Mouse (Mus musculus) neural tube, embryonic 14.5 days (tissue): ENCODE measurements around the gene Zfp970. TPM values are rescaled to one million over a fixed set of nuclear protein-coding genes. Genes with fewer than 3 reads are reported as not detected.
"Not testable (repeated sequence)": the region's sequence is repeated elsewhere in the genome, so short reads cannot be mapped to it uniquely, and the experiment has no call there.

Source experiments
- ATAC-seq: fragments of 200-750 bp; cut with Nextera tagmentation; 2 replicates; pipeline ENCODE4 v1.8.0; 2017; ENCODE audit warnings: low read depth, mild to moderate bottlenecking, moderate TSS enrichment, moderate library complexity
- H3K27ac ChIP-seq: fragments of 300-500 bp; sonication (generic); 2 replicates; pipeline ENCODE4 v1.5.1; 2014; ENCODE audit warnings: low read depth, mild to moderate bottlenecking, control low read depth, low read length, moderate library complexity, mixed read lengths
- H3K27me3 ChIP-seq: fragments of 300-500 bp; sonication (generic); 2 replicates; pipeline ENCODE4 v1.6.1; 2014; ENCODE audit warnings: low read length; ENCODE audit not compliant: control insufficient read depth, insufficient read depth
- H3K36me3 ChIP-seq: fragments of 300-500 bp; sonication (generic); 2 replicates; pipeline ENCODE4 v1.6.1; 2014; ENCODE audit warnings: low read length, mixed read lengths; ENCODE audit not compliant: control insufficient read depth, insufficient read depth
- H3K4me1 ChIP-seq: fragments of 300-500 bp; sonication (generic); 2 replicates; pipeline ENCODE4 v1.6.1; 2014; ENCODE audit warnings: low read length; ENCODE audit not compliant: control insufficient read depth, insufficient read depth
- H3K4me2 ChIP-seq: fragments of 300-500 bp; sonication (generic); 2 replicates; pipeline ENCODE4 v1.6.1; 2014; ENCODE audit warnings: mild to moderate bottlenecking, low read depth, low read length, control low read depth
- H3K4me3 ChIP-seq: fragments of 300-500 bp; sonication (generic); 2 replicates; pipeline ENCODE4 v1.5.1; 2014; ENCODE audit warnings: low read depth, low read length, control low read depth, mixed read lengths
- H3K9ac ChIP-seq: fragments of 300-500 bp; sonication (generic); replicated peaks from 2 replicates; pipeline ENCODE4 v1.6.1; 2014; ENCODE audit warnings: low read depth, mild to moderate bottlenecking, control low read depth, low read length, mixed read lengths
- H3K9me3 ChIP-seq: fragments of 300-500 bp; sonication (generic); 2 replicates; pipeline ENCODE4 v1.6.1; 2016; ENCODE audit warnings: low read length; ENCODE audit not compliant: control insufficient read depth
- WGBS: fragments of 180-500 bp; shearing (Covaris S2); extraction: QIAGEN DNeasy Blood & Tissue Kit; methylation state at CpG from one replicate; pipeline ENCODE4 v1.1.7; 2014; 5-methylcytosine and 5-hydroxymethylcytosine counted together
- polyA plus RNA-seq: library from polyadenylated mRNA; unstranded; fragments of >200 nt; fragmentation: Nextera tagmentation; extraction: Ambion mirVana; gene quantifications from 2 replicates; pipeline ENCODE4 v1.2.1, GENCODE M21; 2014

Zfp970 gene
- polyA plus RNA-seq, 1 experiment from 2014 or later = 6.2 TPM

GRCm38 (mm10) chr2:177511972-177512371 is 47.4 kb downstream of the Zfp970 start:
- not testable (repeated sequence) for H3K4me3 ChIP-seq, H3K36me3 ChIP-seq, H3K4me2 ChIP-seq, ATAC-seq, H3K4me1 ChIP-seq, H3K9ac ChIP-seq, H3K27ac ChIP-seq, H3K27me3 ChIP-seq, H3K9me3 ChIP-seq
- WGBS = 92% methylated on average over 3 of the region's 3 CpGs

DNA sequence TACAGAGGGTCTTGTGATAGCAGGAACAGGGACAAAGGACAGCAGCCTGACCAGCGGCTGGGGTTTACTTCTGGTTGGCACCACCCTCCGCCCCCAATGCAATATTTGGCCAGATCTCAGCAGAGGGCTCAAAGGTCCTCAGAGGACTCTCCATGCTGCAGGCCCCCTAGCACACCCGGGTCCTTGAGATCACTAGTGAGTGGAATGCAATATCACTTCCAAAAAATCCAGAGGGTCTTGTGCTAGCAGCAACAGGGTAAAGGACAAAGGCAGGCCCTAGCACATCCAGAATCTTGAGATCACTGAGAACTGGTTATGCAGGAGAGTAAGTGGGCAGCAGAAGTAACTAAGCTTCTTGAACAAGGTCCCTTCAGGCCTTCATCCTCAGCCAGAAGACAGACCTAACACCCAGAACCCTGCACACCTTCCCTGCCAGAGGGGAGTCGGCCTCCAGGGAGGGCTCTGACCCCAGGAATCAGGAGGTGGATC is 49.5 kb downstream of the Zfp970 start:
- H3K4me3 ChIP-seq, H3K27ac ChIP-seq, H3K36me3 ChIP-seq, H3K4me1 ChIP-seq, ATAC-seq, H3K4me2 ChIP-seq, H3K9ac ChIP-seq, H3K27me3 ChIP-seq, H3K9me3 ChIP-seq: not testable (repeated sequence)
- WGBS = 95% methylated on average over 4 of the region's 4 CpGs

DNA sequence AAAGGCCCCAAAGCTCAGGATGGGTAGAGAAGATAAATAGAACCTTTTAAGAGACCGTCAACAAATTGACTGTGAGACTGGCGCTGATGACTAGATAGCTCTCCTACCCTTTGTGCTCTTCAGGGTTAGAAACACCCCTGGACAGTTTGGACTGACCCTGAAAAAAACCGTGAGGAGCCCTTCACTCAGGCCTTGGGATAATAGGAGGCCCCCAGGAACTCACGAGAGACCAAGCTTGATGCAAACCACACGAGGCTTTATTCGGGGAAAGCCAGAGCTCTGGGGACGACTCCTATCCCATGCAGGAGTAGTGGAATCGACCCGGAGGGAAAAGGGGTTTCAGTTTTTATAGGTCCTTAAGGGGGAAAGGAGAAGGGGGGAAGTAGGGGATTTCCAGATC is 53.2 kb downstream of the Zfp970 start:
- H3K27me3 ChIP-seq, H3K36me3 ChIP-seq, H3K27ac ChIP-seq, H3K4me1 ChIP-seq, H3K9ac ChIP-seq, H3K4me2 ChIP-seq, H3K4me3 ChIP-seq, H3K9me3 ChIP-seq, ATAC-seq: not testable (repeated sequence)
- WGBS = 90% methylated on average over 9 of the region's 9 CpGs

GRCm38 (mm10) chr2:177518354-177518753 is 53.8 kb downstream of the Zfp970 start:
- ATAC-seq, H3K4me1 ChIP-seq, H3K27me3 ChIP-seq, H3K36me3 ChIP-seq, H3K4me2 ChIP-seq, H3K27ac ChIP-seq, H3K4me3 ChIP-seq, H3K9ac ChIP-seq, H3K9me3 ChIP-seq: not testable (repeated sequence)
- 92% methylated on average over 7 of the region's 7 CpGs for WGBS

- not testable (repeated sequence) for H3K27ac ChIP-seq, H3K4me2 ChIP-seq, H3K4me1 ChIP-seq, H3K9ac ChIP-seq, H3K36me3 ChIP-seq, ATAC-seq, H3K27me3 ChIP-seq, H3K4me3 ChIP-seq, H3K9me3 ChIP-seq
- 92% methylated on average over 1 of the region's 1 CpGs for WGBS
These were observed 54.4 kb downstream of the Zfp970 start for GRCm38 (mm10) chr2:177518960-177519359.

DNA sequence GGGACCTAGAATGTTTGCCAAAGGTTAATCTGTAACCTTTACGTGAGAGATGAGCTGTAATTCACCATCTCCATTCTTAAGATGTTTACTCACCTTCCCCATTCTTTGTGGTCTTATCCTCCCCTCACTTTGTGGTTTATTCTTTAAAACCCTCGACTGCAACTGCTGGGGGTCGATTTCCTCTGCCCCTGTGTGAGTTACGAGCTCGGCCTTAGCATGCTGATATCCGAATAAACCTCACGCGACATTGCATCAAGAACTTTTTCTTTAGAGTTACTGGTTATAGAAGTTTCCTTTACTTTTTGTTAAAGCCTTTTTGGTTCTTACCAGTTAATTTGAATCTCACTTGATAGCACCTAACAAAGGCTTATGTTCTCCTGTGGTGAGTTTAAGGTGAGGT is 55.5 kb downstream of the Zfp970 start:
- H3K4me2 ChIP-seq = no peak overlapping the region
- ATAC-seq = no peak
- no peak overlapping the region for H3K9ac ChIP-seq
- H3K27ac ChIP-seq = no peak overlapping the region
- WGBS = 84% methylated on average over 8 of the region's 8 CpGs
- no peaks in the 10 kb centered on the region for H3K4me1 ChIP-seq
- no peak overlapping the region for H3K4me3 ChIP-seq
- no peaks in the 10 kb centered on the region for H3K27me3 ChIP-seq
- H3K9me3 ChIP-seq = no peaks in the 10 kb centered on the region
- no peaks in the 10 kb centered on the region for H3K36me3 ChIP-seq

GRCm38 (mm10) chr2:177523061-177523460 is 58.5 kb downstream of the Zfp970 start:
- no peak overlapping the region for H3K27ac ChIP-seq
- no peaks in the 10 kb centered on the region for H3K9me3 ChIP-seq
- WGBS = 93% methylated on average over 20 of the region's 20 CpGs
- no peaks in the 10 kb centered on the region for H3K4me1 ChIP-seq
- ATAC-seq = no peak
- H3K4me3 ChIP-seq = no peak overlapping the region
- H3K4me2 ChIP-seq = no peak overlapping the region
- no peaks in the 10 kb centered on the region for H3K36me3 ChIP-seq
- H3K9ac ChIP-seq = no peak overlapping the region
- no peaks in the 10 kb centered on the region for H3K27me3 ChIP-seq

DNA sequence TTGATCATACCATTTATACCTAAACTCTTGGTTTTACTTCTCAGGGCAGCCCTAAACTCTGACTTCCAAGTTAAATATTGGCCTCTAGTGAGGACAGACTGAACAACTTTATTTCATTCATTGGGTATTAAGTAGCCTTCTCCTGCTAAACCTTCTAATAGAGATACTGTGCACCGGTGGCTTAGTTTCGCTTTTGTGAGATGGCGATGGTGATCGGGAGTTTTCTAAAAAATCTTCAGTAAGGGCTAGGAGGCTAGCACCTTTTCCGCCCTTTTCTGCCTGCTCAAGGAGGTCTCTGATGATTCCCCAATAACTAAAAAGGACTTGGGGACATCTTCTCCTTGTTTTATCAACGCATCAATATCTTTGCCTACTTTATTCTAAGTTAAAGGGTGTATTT is 59.1 kb downstream of the Zfp970 start:
- not testable (repeated sequence) for H3K4me3 ChIP-seq, H3K27me3 ChIP-seq, ATAC-seq, H3K36me3 ChIP-seq, H3K9me3 ChIP-seq, H3K4me2 ChIP-seq, H3K4me1 ChIP-seq, H3K27ac ChIP-seq, H3K9ac ChIP-seq
- 90% methylated on average over 6 of the region's 6 CpGs for WGBS

GRCm38 (mm10) chr2:177524171-177524570 is 59.6 kb downstream of the Zfp970 start:
- not testable (repeated sequence) for H3K36me3 ChIP-seq

More at GRCm38 (mm10) chr2:177524171-177524570, 59.6 kb downstream of the Zfp970 start:
- H3K27ac ChIP-seq, ATAC-seq, H3K9ac ChIP-seq, H3K4me1 ChIP-seq, H3K9me3 ChIP-seq, H3K4me3 ChIP-seq, H3K27me3 ChIP-seq, H3K4me2 ChIP-seq: not testable (repeated sequence)
- 93% methylated on average over 16 of the region's 16 CpGs for WGBS
